33 mouse cellular contexts compared by ENCODE assay signal in the genomic region with DNA sequence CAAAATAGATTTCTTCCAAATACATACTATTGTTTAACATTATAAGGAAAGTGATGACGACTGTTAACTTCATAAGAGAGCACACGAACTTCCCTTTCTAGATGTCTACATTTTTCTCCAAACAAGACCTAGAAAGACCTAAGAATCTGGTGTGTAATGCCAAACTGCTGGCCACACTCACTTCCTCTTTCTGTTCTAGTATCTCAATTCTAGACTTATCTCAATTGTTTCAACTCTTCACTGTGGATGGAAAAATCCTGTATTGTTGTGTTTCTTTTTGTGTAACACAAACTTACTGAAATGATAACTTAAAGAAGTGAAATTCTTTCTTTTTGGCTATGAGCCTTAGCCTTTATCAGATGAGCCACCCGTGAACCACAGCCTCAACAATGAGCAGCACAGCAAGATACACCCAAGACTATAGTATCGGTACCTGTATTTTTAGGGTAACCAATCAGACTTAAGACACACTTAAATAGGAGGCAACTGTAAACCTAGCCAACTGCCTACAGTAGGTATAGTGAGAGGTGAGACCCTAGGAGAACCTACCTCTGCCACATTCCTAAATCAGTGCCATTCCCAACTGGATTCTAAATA. TPM values are rescaled to one million over a fixed set of nuclear protein-coding genes. Genes with fewer than 3 reads are reported as not detected.
A peak's percentile ranks its signal among the peaks of the same experiment; 100 is the strongest.
DNase-seq lines count a peak whose midpoint lies in the region; ATAC-seq and TF ChIP-seq lines count a peak whose summit lies in the region.
"Had no signal": no experiment of that assay in that cellular context is flagged by ENCODE, and none has a peak within 500 bp of the region (broad histone marks: within the 10 kb centered on the region; RNA-seq: fewer than 3 reads in every experiment).

No protein-coding gene starts in this region.

- TF ChIP-seq CTCF in spleen, adult 2 months (IDR thresholded peaks at IDR 0.05; ENCODE audit: extremely low read depth, insufficient read depth, insufficient read length, insufficient replicate concordance): no peak
- TF ChIP-seq CTCF in MEL (IDR thresholded peaks at IDR 0.05 in 2 of 3, conservative IDR thresholded peaks at IDR 0.05 in 1 of 3; ENCODE audit: control insufficient read depth in 1 of 3, insufficient read depth in 1 of 3, low read depth in 2 of 3, low read length in 3 of 3, poor library complexity in 1 of 3, severe bottlenecking in 1 of 3): no peak

- peaks cover 2% of the 10 kb centered on the region; the same call in 1 of the 2 replicates for H3K79me2 ChIP-seq in MEL (ENCODE audit: control insufficient read depth, insufficient read depth, low read length, poor library complexity)

- TF ChIP-seq POLR2A in spleen, adult 2 months (IDR thresholded peaks at IDR 0.05; ENCODE audit: low read depth, low read length): no peak
- TF ChIP-seq POLR2A in MEL (IDR thresholded peaks at IDR 0.05; ENCODE audit: control insufficient read depth in 1 of 2, insufficient read depth in 1 of 2, low read depth in 1 of 2, low read length in 2 of 2, poor library complexity in 1 of 2): no peak

- H3K27ac ChIP-seq in spleen, adult 2 months (ENCODE audit: insufficient read depth, low read length): peak overlapping the region; percentile 5; the same call in 1 of the 2 replicates
- peak overlapping the region; percentile 57 for H3K27ac ChIP-seq in MEL (ENCODE audit: control insufficient read depth, low read depth, low read length)
- H3K27ac ChIP-seq in midbrain, embryonic 14.5 days (replicated peaks; ENCODE audit: low read depth, low read length): no peak overlapping the region
- H3K27ac ChIP-seq: forebrain, embryonic 10.5 days; heart, embryonic 15.5 days; hindbrain, embryonic 14.5 days; left cerebral cortex, adult 2 months; midbrain, embryonic 13.5 days; neural tube, embryonic 13.5 days had no signal

- no peak overlapping the region for H3K4me3 ChIP-seq in spleen, adult 2 months (ENCODE audit: extremely low read depth, insufficient read depth, insufficient read length)
- peak overlapping the region in 1 of 2 experiments; percentile 9; a peak in 2 of 4 replicates for H3K4me3 ChIP-seq in MEL (ENCODE audit: control insufficient read depth in 1 of 2, insufficient read depth in 1 of 2, low read depth in 2 of 2, low read length in 2 of 2)
- no peak overlapping the region for H3K4me3 ChIP-seq in midbrain, embryonic 14.5 days (replicated peaks; ENCODE audit: low read depth, low read length)
- H3K4me3 ChIP-seq: forebrain, embryonic 10.5 days; heart, embryonic 15.5 days; left cerebral cortex, adult 2 months; limb, embryonic 15.5 days; midbrain, embryonic 13.5 days; myocyte; neural tube, embryonic 13.5 days had no signal

- WGBS in spleen, adult 2 months: 40% methylated on average over 4 of the region's 4 CpGs
- WGBS in midbrain, embryonic 14.5 days: 97% methylated on average over 4 of the region's 4 CpGs

- DNase-seq in spleen, adult 2 months (ENCODE audit: low read depth in 1 of 2, low spot score in 2 of 2): peak in 1 of 2 experiments; percentile 29
- DNase-seq in spleen, postnatal 10 days (ENCODE audit: low spot score in 2 of 2): no peak
- peak; percentile 87 for DNase-seq in MEL (ENCODE audit: low read depth, low spot score)
- DNase-seq in gastrocnemius, adult 18-20 months (ENCODE audit: low spot score): no peak
- no peak for DNase-seq in layer of hippocampus, adult 8-10 months (ENCODE audit: low spot score in 2 of 2)
- no peak for DNase-seq in midbrain, embryonic 14.5 days
- DNase-seq: adrenal gland, adult 2 months; cerebellum, adult 9-10 months; gastrocnemius, postnatal 14 days; heart, postnatal 36 days; kidney, adult 18-20 months; kidney, postnatal 4 days; layer of hippocampus, adult 9-11 months; thymus, postnatal 25 days had no signal

- no peaks in the 10 kb centered on the region for H3K27me3 ChIP-seq in spleen, adult 2 months (ENCODE audit: control insufficient read depth, insufficient read depth, low read length)
- no peaks in the 10 kb centered on the region for H3K27me3 ChIP-seq in MEL (ENCODE audit: control insufficient read depth in 1 of 2, insufficient read depth in 2 of 2, low read length in 2 of 2)
- H3K27me3 ChIP-seq in midbrain, embryonic 14.5 days (ENCODE audit: control insufficient read depth, insufficient read depth, low read length): no peaks in the 10 kb centered on the region
- H3K27me3 ChIP-seq: heart, embryonic 15.5 days; limb, embryonic 15.5 days; midbrain, embryonic 13.5 days; neural tube, embryonic 13.5 days; Patski had no signal

- ATAC-seq in megakaryocyte, adult 5-6 weeks (ENCODE audit: poor library complexity, severe bottlenecking): peak; percentile 84
- ATAC-seq in midbrain, embryonic 14.5 days (ENCODE audit: low FRiP score, low TSS enrichment): no peak
- ATAC-seq: forebrain, embryonic 16.5 days; inflammation-experienced regulatory T-cells, adult 6 months; midbrain, embryonic 13.5 days; Patski had no signal

- TF ChIP-seq EP300 in MEL (IDR thresholded peaks at IDR 0.05; ENCODE audit: low read depth in 1 of 2, low read length in 2 of 2): peak; percentile 68 to 92

- H3K4me1 ChIP-seq in spleen, adult 2 months (ENCODE audit: control insufficient read depth, insufficient read depth, insufficient read length): peaks cover 11% of the 10 kb centered on the region
- H3K4me1 ChIP-seq in MEL (ENCODE audit: control insufficient read depth in 1 of 2, insufficient read depth in 2 of 2, low read length in 2 of 2): peaks cover 9 to 15% of the 10 kb centered on the region in 2 experiments
- no peaks in the 10 kb centered on the region for H3K4me1 ChIP-seq in midbrain, embryonic 14.5 days (ENCODE audit: control insufficient read depth, insufficient read depth, low read length)
- H3K4me1 ChIP-seq: forebrain, embryonic 10.5 days; heart, embryonic 15.5 days; midbrain, embryonic 13.5 days; neural tube, embryonic 13.5 days had no signal

- H3K36me3 ChIP-seq in spleen, adult 2 months (ENCODE audit: control insufficient read depth, insufficient read depth, low read length): peaks cover 25% of the 10 kb centered on the region
- H3K36me3 ChIP-seq in MEL (ENCODE audit: control insufficient read depth in 1 of 2, insufficient read depth in 2 of 2, low read length in 2 of 2): peaks cover 18 to 23% of the 10 kb centered on the region in 2 experiments
- H3K36me3 ChIP-seq in midbrain, embryonic 14.5 days (ENCODE audit: control insufficient read depth, insufficient read depth, low read length): peaks cover 77% of the 10 kb centered on the region

- no peak overlapping the region for H3K4me2 ChIP-seq in midbrain, embryonic 14.5 days (ENCODE audit: low read length)
- H3K4me2 ChIP-seq: heart, embryonic 15.5 days; hindbrain, embryonic 14.5 days; limb, embryonic 15.5 days; midbrain, embryonic 13.5 days; neural tube, embryonic 13.5 days had no signal

- TF ChIP-seq RAD21 in MEL (IDR thresholded peaks at IDR 0.05; ENCODE audit: low read depth, low read length): no peak

- H3K9me3 ChIP-seq in MEL (replicated peaks; ENCODE audit: insufficient read depth, low read length): no peaks in the 10 kb centered on the region
- no peaks in the 10 kb centered on the region for H3K9me3 ChIP-seq in midbrain, embryonic 14.5 days (ENCODE audit: control insufficient read depth, low read length)
- H3K9me3 ChIP-seq: forebrain, embryonic 10.5 days; heart, embryonic 15.5 days; limb, embryonic 15.5 days; midbrain, embryonic 13.5 days; neural tube, embryonic 13.5 days had no signal

- no peak overlapping the region for H3K9ac ChIP-seq in MEL (ENCODE audit: control insufficient read depth, low read depth, low read length, poor library complexity, severe bottlenecking)
- no peak overlapping the region for H3K9ac ChIP-seq in midbrain, embryonic 14.5 days (replicated peaks; ENCODE audit: low read length)
- H3K9ac ChIP-seq: heart, embryonic 15.5 days; hindbrain, embryonic 14.5 days; limb, embryonic 15.5 days; midbrain, embryonic 13.5 days; neural tube, embryonic 13.5 days had no signal

TF ChIP-seq in MEL, 35 proteins besides CTCF, POLR2A, EP300 and RAD21 (continues in another document):
- TF ChIP-seq ELF1 (IDR thresholded peaks at IDR 0.05; ENCODE audit: low read depth, low read length) (no peak; the same call in 1 of the 2 replicates), SIN3A (IDR thresholded peaks at IDR 0.05; ENCODE audit: low read length) (peak; percentile 60), NRF1 (IDR thresholded peaks at IDR 0.05; ENCODE audit: insufficient read depth, low read depth, low read length, poor library complexity, severe bottlenecking) (no peak), MAX (IDR thresholded peaks at IDR 0.05; ENCODE audit: low read length) (0 out of 2 replicates have a peak, but pooled peaks have one; percentile 24), ETS1 (IDR thresholded peaks at IDR 0.05; ENCODE audit: low read depth, low read length) (peak; percentile 83), MAZ (IDR thresholded peaks at IDR 0.05; ENCODE audit: low read depth, low read length) (no peak), BHLHE40 (IDR thresholded peaks at IDR 0.05; ENCODE audit: borderline replicate concordance, low read depth, low read length) (0 out of 2 replicates have a peak, but pooled peaks have one; percentile 17), MEF2A (IDR thresholded peaks at IDR 0.05; ENCODE audit: extremely low read depth, insufficient replicate concordance, low read depth, low read length, poor library complexity, severe bottlenecking) (no peak), MYC (IDR thresholded peaks at IDR 0.05; ENCODE audit: low read depth, low read length) (peak; percentile 38; the same call in 1 of the 2 replicates), MXI1 (IDR thresholded peaks at IDR 0.05; ENCODE audit: low read depth, low read length) (peak; percentile 22; the same call in 1 of the 2 replicates)

RNA-seq across cellular contexts. Expression of a gene that starts 6.4 kb away (rescaled TPM):
- not detected in 2 replicates for polyA plus RNA-seq in spleen, adult 2 months (2012; rRNA removed)
- not detected in 2 replicates for total RNA-seq in MEL (2012; rRNA removed)
- polyA plus RNA-seq in MEL (2012; ENCODE audit: insufficient read depth in 1 of 2, insufficient read length in 2 of 2, low read depth in 1 of 2, low replicate concordance in 2 of 2, missing spikeins in 1 of 2): under 1 TPM in 1 of 2 experiments, not detected in 1; 0.07 TPM
- total RNA-seq in megakaryocyte, adult 5-6 weeks (2015): not detected in 2 replicates
- total RNA-seq in megakaryocyte, adult 5-6 weeks (2017): not detected in 2 replicates
- not detected for total RNA-seq in gastrocnemius, adult 18-20 months (2021)
- total RNA-seq in layer of hippocampus, adult 8-10 months (2022): not detected
- not detected in 2 replicates for polyA plus RNA-seq in midbrain, embryonic 14.5 days (2014; fragmentation: Nextera tagmentation; extraction: Ambion mirVana)
- total RNA-seq: adrenal gland, adult 2 months; gastrocnemius, postnatal 14 days; heart, adult 8-10 months; heart, postnatal 36 days; left cerebral cortex, adult 2 months; left cerebral cortex, postnatal 36 days had no signal
- polyA plus RNA-seq: adrenal gland, adult 2 months; embryonic facial prominence, embryonic 11.5 days; forebrain, embryonic 10.5 days; forebrain, embryonic 16.5 days; heart, embryonic 15.5 days; hindbrain, embryonic 14.5 days; inflammation-experienced regulatory T-cells, adult 6 months; kidney, embryonic 16.5 days; limb, embryonic 15.5 days; liver, embryonic 16.5 days; lung, embryonic 16.5 days; midbrain, embryonic 13.5 days; myocyte; neural tube, embryonic 13.5 days; Patski; stomach, embryonic 14.5 days had no signal

RNA-seq across cellular contexts. Expression of a gene that starts 8.7 kb away (rescaled TPM):
- polyA plus RNA-seq in spleen, adult 2 months (2012; rRNA removed): 6.6 and 8.6 TPM in 2 replicates
- total RNA-seq in MEL (2012; rRNA removed): 25.0 and 29.4 TPM in 2 replicates
- polyA plus RNA-seq in MEL (2012; ENCODE audit: insufficient read depth in 1 of 2, insufficient read length in 2 of 2, low read depth in 1 of 2, low replicate concordance in 2 of 2, missing spikeins in 1 of 2): 10 to 100 TPM in 1 of 2 experiments, not detected in 1; 58.1 TPM
- total RNA-seq in megakaryocyte, adult 5-6 weeks (2015): 39.0 and 45.8 TPM in 2 replicates
- total RNA-seq in megakaryocyte, adult 5-6 weeks (2017): 34.6 and 42.4 TPM in 2 replicates
- 10 to 100 TPM; 24.9 to 31.5 TPM for total RNA-seq in gastrocnemius, adult 18-20 months (2021)
- 10 to 100 TPM; 19.8 to 26.7 (median 23.1) TPM for total RNA-seq in layer of hippocampus, adult 8-10 months (2022)
- 26.4 and 39.3 TPM in 2 replicates for polyA plus RNA-seq in midbrain, embryonic 14.5 days (2014; fragmentation: Nextera tagmentation; extraction: Ambion mirVana)
